Mouse (Mus musculus): Measurements from ENCODE around the gene Gan.

GRCm38 (mm10) chr8:117201221-117202017, 43.5 kb downstream of the Gan start:
- TF ChIP-seq GATA1 (IDR thresholded peaks at IDR 0.05; ENCODE audit: borderline replicate concordance, low read length) (no peak), FLI1 (IDR thresholded peaks at IDR 0.05; ENCODE audit: low read length) (no peak)
